Mouse (Mus musculus) lung, postnatal 0 days (tissue): ENCODE measurements at regions not wholly inside any gene's neighbourhood (a gene's known extent, or its start where the extent isn't known, plus 50 kb on each side); places are given as distances from the start of the nearest gene placed in this dataset.

Source experiments
- ATAC-seq: fragments of 200-750 bp; cut with Nextera tagmentation; 2 replicates; pipeline ENCODE4 v1.8.0; 2017; ENCODE audit warnings: moderate library complexity
- DNase-seq: peaks from one replicate; pipeline ENCODE4 v3.0.0-alpha.2; 2016; ENCODE audit warnings: low spot score
- H3K27ac ChIP-seq: fragments of 300-500 bp; sonication (generic); 2 replicates; pipeline ENCODE4 v1.5.1; 2014; ENCODE audit warnings: antibody characterized with exemption, mild to moderate bottlenecking, low read length, mixed read lengths
- H3K27me3 ChIP-seq: fragments of 300-500 bp; sonication (generic); replicated peaks from 2 replicates; pipeline ENCODE4 v1.6.1; 2014; ENCODE audit warnings: low read length, mixed read lengths; ENCODE audit not compliant: insufficient read depth
- H3K36me3 ChIP-seq: fragments of 300-500 bp; sonication (generic); 2 replicates; pipeline ENCODE4 v1.6.1; 2014; ENCODE audit warnings: low read length, mixed read lengths; ENCODE audit not compliant: insufficient read depth
- H3K4me1 ChIP-seq: fragments of 300-500 bp; sonication (generic); 2 replicates; pipeline ENCODE4 v1.6.1; 2014; ENCODE audit warnings: antibody characterized with exemption, low read depth, low read length, mixed read lengths; ENCODE audit not compliant: insufficient read depth
- H3K4me2 ChIP-seq: fragments of 300-500 bp; sonication (generic); replicated peaks from 2 replicates; pipeline ENCODE4 v1.6.1; 2014; ENCODE audit warnings: low read depth, mild to moderate bottlenecking, low read length, moderate library complexity, mixed read lengths
- H3K4me3 ChIP-seq: fragments of 300-500 bp; sonication (generic); 2 replicates; pipeline ENCODE4 v1.5.1; 2014; ENCODE audit warnings: low read depth, low read length
- H3K9ac ChIP-seq: fragments of 300-500 bp; sonication (generic); replicated peaks from 2 replicates; pipeline ENCODE4 v1.6.1; 2014; ENCODE audit warnings: low read depth, mild to moderate bottlenecking
- H3K9me3 ChIP-seq: fragments of 300-500 bp; sonication (generic); 2 replicates; pipeline ENCODE4 v1.6.1; 2016; ENCODE audit warnings: low read length, mixed read lengths
- CTCF ChIP-seq: IDR thresholded peaks from 2 replicates; pipeline ENCODE4 v1.5.1; 2016; ENCODE audit warnings: antibody characterized with exemption, mild to moderate bottlenecking
- EP300 ChIP-seq: IDR thresholded peaks from 2 replicates; pipeline ENCODE4 v1.6.1; 2016; ENCODE audit warnings: antibody characterized with exemption, mild to moderate bottlenecking, control low read depth
- WGBS: fragments of 180-500 bp; shearing (Covaris S2); extraction: QIAGEN DNeasy Blood & Tissue Kit; methylation state at CpG from one replicate; pipeline ENCODE4 v1.1.7; 2014; 5-methylcytosine and 5-hydroxymethylcytosine counted together

GRCm38 (mm10) chr3:140510094-140510493 lies 702.1 kb downstream of the Pdha2 start:
- no peak overlapping the region for H3K4me3 ChIP-seq
- no peaks in the 10 kb centered on the region for H3K9me3 ChIP-seq
- peak overlapping the region; percentile 43; the same call in 1 of the 2 replicates for H3K27ac ChIP-seq
- TF ChIP-seq CTCF = no peak
- TF ChIP-seq EP300 = no peak
- no peak overlapping the region for H3K4me2 ChIP-seq
- 36% methylated on average over 2 of the region's 2 CpGs for WGBS
- H3K4me1 ChIP-seq = no peaks in the 10 kb centered on the region
- peak; percentile 11 for DNase-seq
- no peaks in the 10 kb centered on the region for H3K36me3 ChIP-seq
- no peaks in the 10 kb centered on the region for H3K27me3 ChIP-seq
- H3K9ac ChIP-seq = no peak overlapping the region
- ATAC-seq = no peak

GRCm38 (mm10) chr3:140494134-140494533 lies 718.0 kb downstream of the Pdha2 start:
- Histone ChIP-seq H3K36me3 (no peaks in the 10 kb centered on the region), H3K27me3 (no peaks in the 10 kb centered on the region), H3K9me3 (no peaks in the 10 kb centered on the region), H3K4me3 (no peak overlapping the region), H3K4me2 (no peak overlapping the region), H3K27ac (no peak overlapping the region), H3K9ac (no peak overlapping the region), H3K4me1 (no peaks in the 10 kb centered on the region)
- WGBS = 29% methylated on average over 1 of the region's 1 CpGs
- DNase-seq = no peak
- TF ChIP-seq CTCF = no peak
- no peak for TF ChIP-seq EP300
- no peak for ATAC-seq

- Histone ChIP-seq H3K4me1 (no peaks in the 10 kb centered on the region), H3K9me3 (no peaks in the 10 kb centered on the region), H3K27ac (no peak overlapping the region), H3K4me2 (no peak overlapping the region), H3K27me3 (no peaks in the 10 kb centered on the region), H3K4me3 (no peak overlapping the region), H3K36me3 (no peaks in the 10 kb centered on the region), H3K9ac (no peak overlapping the region)
- 80% methylated on average over 3 of the region's 3 CpGs for WGBS
- ATAC-seq (no peak), DNase-seq (no peak)
- TF ChIP-seq CTCF (no peak), EP300 (no peak)
Measured at GRCm38 (mm10) chr3:140477670-140478208, 734.4 kb downstream of the Pdha2 start.

GRCm38 (mm10) chr3:140476534-140476933 lies 735.6 kb downstream of the Pdha2 start:
- Histone ChIP-seq H3K4me1 (no peaks in the 10 kb centered on the region), H3K9ac (no peak overlapping the region), H3K4me2 (no peak overlapping the region), H3K9me3 (no peaks in the 10 kb centered on the region), H3K27ac (no peak overlapping the region), H3K36me3 (no peaks in the 10 kb centered on the region), H3K4me3 (no peak overlapping the region), H3K27me3 (no peaks in the 10 kb centered on the region)
- 70% methylated on average over 2 of the region's 2 CpGs for WGBS
- DNase-seq (no peak), ATAC-seq (no peak)
- TF ChIP-seq EP300 = no peak
- no peak for TF ChIP-seq CTCF

GRCm38 (mm10) chr3:140452513-140452912 lies 759.6 kb downstream of the Pdha2 start:
- no peaks in the 10 kb centered on the region for H3K9me3 ChIP-seq
- no peaks in the 10 kb centered on the region for H3K27me3 ChIP-seq
- DNase-seq = no peak
- no peak for ATAC-seq
- no peak overlapping the region for H3K4me3 ChIP-seq
- no peak overlapping the region for H3K27ac ChIP-seq
- no peaks in the 10 kb centered on the region for H3K4me1 ChIP-seq
- no peak overlapping the region for H3K4me2 ChIP-seq
- 55% methylated on average over 8 of the region's 8 CpGs for WGBS
- TF ChIP-seq CTCF = no peak
- TF ChIP-seq EP300 = no peak
- H3K9ac ChIP-seq = no peak overlapping the region
- H3K36me3 ChIP-seq = no peaks in the 10 kb centered on the region

DNA sequence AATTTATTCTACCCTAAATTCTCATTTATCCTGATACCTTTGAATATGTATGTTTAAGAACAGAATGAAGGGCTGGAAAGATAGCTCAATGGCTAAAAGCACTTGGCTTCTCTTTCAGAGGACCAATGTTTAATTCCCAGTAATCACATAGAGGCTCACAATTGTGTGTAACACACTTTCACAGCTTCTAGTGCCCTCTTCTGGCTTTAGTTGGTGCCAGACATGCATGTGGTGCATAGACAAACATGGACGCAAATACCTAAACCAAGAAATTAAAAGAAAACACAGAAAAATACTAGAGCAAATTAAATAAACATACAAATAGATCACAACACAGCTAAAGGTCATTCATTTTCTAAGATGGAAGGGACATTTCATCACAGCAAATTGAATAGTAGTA lies 761.0 kb downstream of the Pdha2 start:
- TF ChIP-seq CTCF (no peak), EP300 (no peak)
- H3K4me1 ChIP-seq = no peaks in the 10 kb centered on the region
- no peak for DNase-seq
- no peak overlapping the region for H3K4me3 ChIP-seq
- WGBS = 89% methylated on average over 1 of the region's 1 CpGs
- H3K9ac ChIP-seq = no peak overlapping the region
- H3K4me2 ChIP-seq = no peak overlapping the region
- no peak for ATAC-seq
- no peaks in the 10 kb centered on the region for H3K27me3 ChIP-seq
- no peak overlapping the region for H3K27ac ChIP-seq
- no peaks in the 10 kb centered on the region for H3K36me3 ChIP-seq
- H3K9me3 ChIP-seq = no peaks in the 10 kb centered on the region

DNA sequence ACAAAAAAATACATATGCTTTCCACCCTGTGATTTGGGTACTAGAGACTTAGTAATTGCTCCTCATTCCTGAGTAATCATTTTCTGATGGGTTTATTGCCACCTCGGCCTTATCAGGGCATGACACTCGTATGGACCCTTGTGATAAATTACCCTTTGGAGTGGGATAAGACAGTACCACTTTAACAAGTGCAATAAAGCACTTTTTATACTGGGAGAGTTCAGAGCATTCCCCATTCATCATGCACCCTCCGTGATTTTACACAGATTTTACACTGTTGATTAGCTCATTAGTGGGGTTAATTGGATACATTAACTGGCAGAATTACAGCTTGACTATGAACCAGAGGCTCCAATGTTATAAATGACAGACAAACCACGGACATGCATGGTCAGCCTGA lies 802.9 kb downstream of the Pdha2 start:
- H3K4me1 ChIP-seq = no peaks in the 10 kb centered on the region
- TF ChIP-seq EP300 (no peak), CTCF (no peak)
- H3K27me3 ChIP-seq = no peaks in the 10 kb centered on the region
- no peak overlapping the region for H3K4me3 ChIP-seq
- H3K36me3 ChIP-seq = no peaks in the 10 kb centered on the region
- DNase-seq (no peak), ATAC-seq (no peak)
- WGBS = 56% methylated on average over 4 of the region's 4 CpGs
- no peak overlapping the region for H3K27ac ChIP-seq
- no peaks in the 10 kb centered on the region for H3K9me3 ChIP-seq
- H3K4me2 ChIP-seq = no peak overlapping the region
- no peak overlapping the region for H3K9ac ChIP-seq
